Mouse (Mus musculus) limb, embryonic 12.5 days (tissue): ENCODE measurements around the gene Ankfn1. TPM values are rescaled to one million over a fixed set of nuclear protein-coding genes. Genes with fewer than 3 reads are reported as not detected.

ENCODE experiments used
- ATAC-seq: fragments of 200-750 bp; cut with Nextera tagmentation; 2 replicates; pipeline ENCODE4 v1.8.0; 2017; ENCODE audit warnings: low read depth, moderate TSS enrichment; ENCODE audit not compliant: insufficient number of reproducible peaks, insufficient read depth, low FRiP score, low TSS enrichment
- H3K27ac ChIP-seq: fragments of 300-500 bp; sonication (generic); 2 replicates; pipeline ENCODE4 v1.5.1; 2016; ENCODE audit warnings: mild to moderate bottlenecking, moderate library complexity
- H3K27me3 ChIP-seq: fragments of 300-500 bp; sonication (generic); 2 replicates; pipeline ENCODE4 v1.6.1; 2016; ENCODE audit warnings: mild to moderate bottlenecking, moderate library complexity
- H3K36me3 ChIP-seq: fragments of 300-500 bp; sonication (generic); 2 replicates; pipeline ENCODE4 v1.6.1; 2016; ENCODE audit warnings: mild to moderate bottlenecking, moderate library complexity
- H3K4me1 ChIP-seq: fragments of 300-500 bp; sonication (generic); replicated peaks from 2 replicates; pipeline ENCODE4 v1.6.1; 2016
- H3K4me2 ChIP-seq: fragments of 300-500 bp; sonication (generic); 2 replicates; pipeline ENCODE4 v1.6.1; 2016; ENCODE audit warnings: mild to moderate bottlenecking, moderate library complexity
- H3K4me3 ChIP-seq: fragments of 300-500 bp; sonication (generic); replicated peaks from 2 replicates; pipeline ENCODE4 v1.5.1; 2016; ENCODE audit warnings: mild to moderate bottlenecking
- H3K9ac ChIP-seq: fragments of 300-500 bp; sonication (generic); replicated peaks from 2 replicates; pipeline ENCODE4 v1.6.1; 2016; ENCODE audit warnings: mild to moderate bottlenecking, moderate library complexity
- H3K9me3 ChIP-seq: fragments of 300-500 bp; sonication (generic); 2 replicates; pipeline ENCODE4 v1.6.1; 2016; ENCODE audit warnings: mild to moderate bottlenecking, moderate library complexity
- WGBS: fragments of 180-500 bp; shearing (Covaris S2); methylation state at CpG from one replicate; pipeline ENCODE4 v1.1.7; 2016; 5-methylcytosine and 5-hydroxymethylcytosine counted together
- polyA plus RNA-seq: library from polyadenylated mRNA; unstranded; fragments of >200 nt; fragmentation: Nextera tagmentation; extraction: Ambion mirVana; gene quantifications from 2 replicates; pipeline ENCODE4 v1.2.1, GENCODE M21; 2016

The Ankfn1 gene
- polyA plus RNA-seq, 1 experiment from 2014 or later = 0.53 TPM

GRCm38 (mm10) chr11:89462216-89462615 is 315.2 kb downstream of the Ankfn1 start:
- Histone ChIP-seq H3K4me1 (no peaks in the 10 kb centered on the region), H3K9me3 (no peaks in the 10 kb centered on the region), H3K4me3 (no peak overlapping the region), H3K36me3 (no peaks in the 10 kb centered on the region), H3K27ac (no peak overlapping the region), H3K27me3 (0 out of 2 replicates have a peak, but pooled peaks cover 2% of the 10 kb centered on the region), H3K4me2 (no peak overlapping the region), H3K9ac (no peak overlapping the region)
- ATAC-seq = no peak
- 85% methylated on average over 10 of the region's 10 CpGs for WGBS

DNA sequence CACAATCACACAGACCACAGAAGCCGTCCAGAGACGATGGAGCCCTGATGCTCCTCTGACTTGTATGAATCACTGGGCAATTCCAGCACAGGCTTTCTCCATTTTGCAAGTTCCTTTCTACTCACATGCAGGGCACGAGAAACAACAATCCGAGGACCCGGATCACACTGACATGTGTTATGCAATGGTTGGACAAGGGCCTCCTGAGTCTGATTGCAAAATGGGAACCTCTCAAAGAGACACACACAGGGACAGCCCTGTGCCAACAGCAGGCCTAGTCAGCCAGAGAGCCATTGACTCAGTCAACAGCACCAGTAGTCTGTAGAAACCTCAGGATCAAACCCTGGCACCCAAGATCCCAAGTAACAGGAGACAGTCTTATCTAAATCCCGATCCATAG is 318.0 kb downstream of the Ankfn1 start:
- Histone ChIP-seq H3K9me3 (no peaks in the 10 kb centered on the region), H3K4me1 (peaks cover 4% of the 10 kb centered on the region; the same call in 1 of the 2 replicates), H3K9ac (no peak overlapping the region), H3K27me3 (0 out of 2 replicates have a peak, but pooled peaks cover 2% of the 10 kb centered on the region), H3K4me2 (no peak overlapping the region), H3K4me3 (no peak overlapping the region), H3K27ac (no peak overlapping the region), H3K36me3 (no peaks in the 10 kb centered on the region)
- 86% methylated on average over 6 of the region's 6 CpGs for WGBS
- no peak for ATAC-seq

GRCm38 (mm10) chr11:89455647-89456231 is 321.7 kb downstream of the Ankfn1 start:
- H3K4me2 ChIP-seq = no peak overlapping the region
- 0 out of 2 replicates have a peak, but pooled peaks cover 2% of the 10 kb centered on the region for H3K27me3 ChIP-seq
- H3K36me3 ChIP-seq = no peaks in the 10 kb centered on the region
- peaks cover 8% of the 10 kb centered on the region; the same call in 1 of the 2 replicates for H3K4me1 ChIP-seq
- no peak overlapping the region for H3K4me3 ChIP-seq
- no peaks in the 10 kb centered on the region for H3K9me3 ChIP-seq
- no peak overlapping the region for H3K27ac ChIP-seq
- H3K9ac ChIP-seq = no peak overlapping the region
- ATAC-seq = no peak
- 20% methylated on average over 5 of the region's 5 CpGs for WGBS

GRCm38 (mm10) chr11:89454702-89455101 is 322.8 kb downstream of the Ankfn1 start:
- H3K4me2 ChIP-seq = no peak overlapping the region
- no peak overlapping the region for H3K9ac ChIP-seq
- no peak overlapping the region for H3K4me3 ChIP-seq
- H3K27ac ChIP-seq = no peak overlapping the region
- peaks cover 8% of the 10 kb centered on the region; the same call in 1 of the 2 replicates for H3K4me1 ChIP-seq
- ATAC-seq = no peak
- 65% methylated on average over 4 of the region's 4 CpGs for WGBS
- H3K27me3 ChIP-seq = 0 out of 2 replicates have a peak, but pooled peaks cover 2% of the 10 kb centered on the region
- no peaks in the 10 kb centered on the region for H3K36me3 ChIP-seq
- no peaks in the 10 kb centered on the region for H3K9me3 ChIP-seq

DNA sequence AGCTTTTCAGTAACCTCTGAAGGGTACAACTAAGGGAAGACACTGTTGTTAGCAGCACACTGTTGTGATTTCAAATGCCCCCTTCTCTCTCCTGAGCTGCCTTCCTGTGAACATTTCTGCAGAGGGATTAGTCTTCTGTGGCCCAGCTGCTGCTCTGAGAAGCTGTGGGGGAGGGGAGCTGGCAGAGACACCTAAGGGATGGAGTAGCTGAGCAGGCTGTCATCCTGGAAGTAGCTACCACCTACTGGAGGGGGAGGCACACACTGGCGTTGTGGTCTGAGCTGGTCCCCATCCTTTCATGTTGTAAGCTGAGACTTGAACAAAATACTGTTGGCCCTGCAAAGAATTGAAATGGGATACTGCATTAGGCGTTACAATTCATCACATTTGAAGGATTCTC is 324.6 kb downstream of the Ankfn1 start:
- no peaks in the 10 kb centered on the region for H3K27me3 ChIP-seq
- H3K9me3 ChIP-seq = no peaks in the 10 kb centered on the region
- no peak overlapping the region for H3K27ac ChIP-seq
- 10% methylated on average over 2 of the region's 2 CpGs for WGBS
- peaks cover 8% of the 10 kb centered on the region; the same call in 1 of the 2 replicates for H3K4me1 ChIP-seq
- no peaks in the 10 kb centered on the region for H3K36me3 ChIP-seq
- H3K9ac ChIP-seq = no peak overlapping the region
- H3K4me3 ChIP-seq = no peak overlapping the region
- no peak; the same call in 1 of the 2 replicates for ATAC-seq
- H3K4me2 ChIP-seq = no peak overlapping the region

DNA sequence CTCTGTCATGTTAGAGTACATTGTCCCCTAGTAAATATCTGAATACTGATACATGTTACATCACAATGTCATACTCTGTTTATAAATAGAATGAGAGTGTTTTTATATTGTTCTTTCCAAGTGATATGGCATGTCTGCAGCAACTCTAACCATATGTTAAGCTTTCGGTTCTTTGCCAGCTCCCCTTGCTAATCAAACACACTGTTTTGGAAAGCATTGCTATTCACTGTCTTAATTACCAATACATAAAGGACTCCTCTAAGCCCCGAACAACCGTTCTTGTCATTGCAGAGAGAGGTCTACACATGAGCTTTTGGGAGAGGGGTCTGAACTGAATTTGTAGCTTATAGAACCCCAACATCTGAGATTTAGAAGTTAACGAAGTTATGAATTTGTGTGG is 327.0 kb downstream of the Ankfn1 start:
- H3K4me3 ChIP-seq = no peak overlapping the region
- no peak for ATAC-seq
- H3K27me3 ChIP-seq = no peaks in the 10 kb centered on the region
- no peaks in the 10 kb centered on the region for H3K36me3 ChIP-seq
- H3K4me2 ChIP-seq = no peak overlapping the region
- no peaks in the 10 kb centered on the region for H3K9me3 ChIP-seq
- H3K4me1 ChIP-seq = peaks cover 4% of the 10 kb centered on the region; the same call in 1 of the 2 replicates
- no peak overlapping the region for H3K27ac ChIP-seq
- 88% methylated on average over 4 of the region's 4 CpGs for WGBS
- H3K9ac ChIP-seq = no peak overlapping the region

GRCm38 (mm10) chr11:89448986-89449385 is 328.5 kb downstream of the Ankfn1 start:
- no peak overlapping the region for H3K4me3 ChIP-seq
- no peaks in the 10 kb centered on the region for H3K27me3 ChIP-seq
- H3K9ac ChIP-seq = no peak overlapping the region
- no peak overlapping the region for H3K27ac ChIP-seq
- ATAC-seq = no peak
- peaks cover 4% of the 10 kb centered on the region; the same call in 1 of the 2 replicates for H3K4me1 ChIP-seq
- H3K9me3 ChIP-seq = no peaks in the 10 kb centered on the region
- no peak overlapping the region for H3K4me2 ChIP-seq
- no peaks in the 10 kb centered on the region for H3K36me3 ChIP-seq
- 93% methylated on average over 6 of the region's 6 CpGs for WGBS

GRCm38 (mm10) chr11:89447477-89447876 is 330.0 kb downstream of the Ankfn1 start:
- Histone ChIP-seq H3K4me1 (no peaks in the 10 kb centered on the region; the same call in 1 of the 2 replicates), H3K27me3 (no peaks in the 10 kb centered on the region), H3K27ac (no peak overlapping the region), H3K4me3 (no peak overlapping the region), H3K36me3 (no peaks in the 10 kb centered on the region), H3K9ac (no peak overlapping the region), H3K9me3 (no peaks in the 10 kb centered on the region), H3K4me2 (no peak overlapping the region)
- ATAC-seq = no peak
- WGBS = 75% methylated on average over 12 of the region's 12 CpGs

GRCm38 (mm10) chr11:89440566-89440965 is 336.9 kb downstream of the Ankfn1 start:
- Histone ChIP-seq H3K27ac (no peak overlapping the region), H3K4me2 (no peak overlapping the region), H3K4me3 (no peak overlapping the region), H3K27me3 (0 out of 2 replicates have a peak, but pooled peaks cover 2% of the 10 kb centered on the region), H3K9ac (no peak overlapping the region), H3K36me3 (no peaks in the 10 kb centered on the region), H3K9me3 (no peaks in the 10 kb centered on the region), H3K4me1 (no peaks in the 10 kb centered on the region)
- 70% methylated on average over 6 of the region's 6 CpGs for WGBS
- no peak for ATAC-seq

GRCm38 (mm10) chr11:89424358-89424757 is 353.1 kb downstream of the Ankfn1 start:
- no peak overlapping the region for H3K4me2 ChIP-seq
- H3K36me3 ChIP-seq = no peaks in the 10 kb centered on the region
- no peak overlapping the region for H3K4me3 ChIP-seq
- 51% methylated on average over 3 of the region's 3 CpGs for WGBS
- H3K9me3 ChIP-seq = no peaks in the 10 kb centered on the region
- ATAC-seq = no peak
- H3K4me1 ChIP-seq = peaks cover 21% of the 10 kb centered on the region
- no peaks in the 10 kb centered on the region; the same call in 1 of the 2 replicates for H3K27me3 ChIP-seq
- H3K9ac ChIP-seq = no peak overlapping the region
- no peak overlapping the region for H3K27ac ChIP-seq

DNA sequence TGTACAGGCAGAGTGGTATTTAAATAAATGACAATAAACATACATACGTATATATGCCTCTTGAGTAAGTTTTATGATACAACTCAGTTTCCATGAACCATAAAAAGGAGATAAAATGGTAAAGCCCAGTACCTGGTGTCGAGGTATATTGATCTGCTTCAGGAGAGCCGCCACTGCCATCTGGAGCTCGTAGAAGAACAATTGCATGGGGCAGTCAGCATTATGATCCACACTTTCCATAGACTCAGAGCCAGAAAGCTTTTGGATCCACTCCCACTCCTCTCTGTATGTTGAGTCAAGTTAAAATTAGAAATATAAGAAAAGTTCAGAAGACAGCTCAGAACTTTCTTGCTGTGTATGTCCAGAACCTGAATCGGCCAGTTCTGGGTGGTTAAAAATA is 354.8 kb downstream of the Ankfn1 start:
- H3K4me1 ChIP-seq = peaks cover 21% of the 10 kb centered on the region
- 63% methylated on average over 5 of the region's 5 CpGs for WGBS
- no peaks in the 10 kb centered on the region; the same call in 1 of the 2 replicates for H3K27me3 ChIP-seq
- H3K4me2 ChIP-seq = no peak overlapping the region
- no peak overlapping the region for H3K27ac ChIP-seq
- H3K36me3 ChIP-seq = no peaks in the 10 kb centered on the region
- no peaks in the 10 kb centered on the region for H3K9me3 ChIP-seq
- H3K9ac ChIP-seq = no peak overlapping the region
- ATAC-seq = no peak
- H3K4me3 ChIP-seq = no peak overlapping the region
